Mouse (Mus musculus): ENCODE measurements around the gene Clasp2. TPM values are rescaled to one million over a fixed set of nuclear protein-coding genes. Genes with fewer than 3 reads are reported as not detected.
"Not testable (repeated sequence)": the region's sequence is repeated elsewhere in the genome, so short reads cannot be mapped to it uniquely, and the experiment has no call there.

The Clasp2 gene
- total RNA-seq, 2 experiments from 2014 or later, result 212 TPM

DNA sequence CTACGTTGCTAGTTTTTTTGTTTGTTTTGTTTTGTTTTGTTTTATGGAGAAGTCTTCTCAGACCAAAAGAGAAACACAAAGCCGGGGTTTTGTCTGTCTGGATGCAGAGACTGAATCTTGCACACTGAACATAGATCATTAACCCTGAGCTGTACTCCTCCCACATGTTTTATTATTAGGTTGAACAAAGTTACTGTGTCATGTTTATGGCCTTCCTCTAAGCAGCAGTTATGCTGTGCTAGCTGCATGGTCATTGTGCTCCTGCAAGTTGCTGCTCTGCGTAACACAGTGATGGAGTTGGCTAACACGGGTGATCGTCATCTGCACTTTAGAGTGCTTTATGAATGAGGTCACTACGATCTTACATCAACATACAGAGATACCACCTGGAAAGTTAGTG is 21.1 kb downstream of the Clasp2 start:
- TF ChIP-seq CTCF (IDR thresholded peaks at IDR 0.05), result no peak
- intact Hi-C loops (cut with DNase I), result no loop called here
- H3K4me3 ChIP-seq, result no peak overlapping the region
- no peak overlapping the region for H3K27ac ChIP-seq
- no peak for DNase-seq (ENCODE audit: extremely low spot score in 1 of 2, low spot score in 2 of 2)

DNA sequence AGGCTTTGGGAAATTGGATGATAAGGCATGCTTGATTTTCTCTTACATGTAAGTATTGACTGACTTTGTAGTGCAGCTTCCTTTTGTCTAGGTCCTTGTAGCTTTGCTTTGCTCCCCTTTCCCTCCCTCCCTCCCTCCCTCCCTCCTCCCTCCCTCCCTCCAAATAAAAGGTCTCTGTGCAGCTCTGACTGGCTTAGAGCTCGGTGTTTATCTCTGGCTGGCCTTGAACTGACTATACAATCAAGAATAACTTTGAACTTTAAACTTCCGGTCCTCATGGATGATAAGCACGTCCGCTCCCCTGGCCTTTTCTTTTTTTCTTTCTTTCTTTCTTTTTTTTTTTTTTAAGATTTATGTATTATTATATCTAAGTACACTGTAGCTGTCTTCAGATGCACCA is 21.9 kb downstream of the Clasp2 start:
- no peak for DNase-seq (ENCODE audit: extremely low spot score in 1 of 2, low spot score in 2 of 2)
- intact Hi-C loops (cut with DNase I), result no loop called here
- H3K4me3 ChIP-seq, result no peak overlapping the region
- no peak overlapping the region for H3K27ac ChIP-seq
- no peak for TF ChIP-seq CTCF (IDR thresholded peaks at IDR 0.05)

DNA sequence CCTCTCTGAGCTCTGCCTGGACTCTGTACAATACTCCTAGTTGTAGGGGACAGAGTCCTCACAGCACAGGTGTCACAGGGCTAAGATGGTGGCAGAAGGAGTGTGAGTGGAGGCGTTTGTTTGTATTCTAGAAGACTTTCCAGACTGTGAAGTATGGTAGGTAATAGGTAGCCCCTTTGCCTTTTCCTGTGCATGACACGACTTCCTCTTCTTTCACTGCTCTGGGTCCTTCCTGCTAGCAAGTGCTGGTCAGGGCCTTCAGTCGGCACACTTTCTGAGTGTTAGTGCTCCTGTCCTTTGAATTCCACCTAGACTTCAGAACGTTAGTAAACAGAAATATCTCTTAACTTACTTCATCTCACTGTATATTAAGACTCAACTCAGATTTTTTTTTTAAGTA is 29.4 kb downstream of the Clasp2 start:
- Histone ChIP-seq H3K4me3 (no peak overlapping the region), H3K27ac (no peak overlapping the region)
- intact Hi-C loops (cut with DNase I), result no loop called here
- no peak for TF ChIP-seq CTCF (IDR thresholded peaks at IDR 0.05)
- DNase-seq (ENCODE audit: extremely low spot score in 1 of 2, low spot score in 2 of 2), result no peak

DNA sequence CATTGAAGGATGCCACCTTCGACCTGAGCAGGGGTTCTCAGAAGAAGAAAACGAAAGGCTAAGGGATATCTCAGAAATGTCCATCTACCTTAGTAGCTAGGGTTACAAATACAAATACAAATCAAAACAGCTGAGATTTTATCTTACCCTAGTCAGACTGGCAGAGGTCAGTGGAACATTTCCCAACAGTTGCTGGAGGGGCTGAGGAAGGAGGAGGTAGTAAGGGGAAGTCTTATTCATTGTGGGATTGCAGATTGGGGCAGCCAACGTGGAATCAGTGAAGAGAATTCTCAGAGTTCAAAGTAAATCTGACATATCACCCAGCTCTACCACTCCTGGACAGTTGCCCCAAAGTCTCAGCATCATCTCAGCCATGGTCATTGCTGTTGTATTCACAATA is 39.6 kb downstream of the Clasp2 start:
- intact Hi-C loops (cut with DNase I), result loop anchor here (5.0 kb wide), 1 partner anchor 56 kb away; no protein-coding TSS in a partner anchor
- DNase-seq (ENCODE audit: extremely low spot score in 1 of 2, low spot score in 2 of 2), result no peak
- H3K4me3 ChIP-seq, result no peak overlapping the region
- H3K27ac ChIP-seq, result no peak overlapping the region
- TF ChIP-seq CTCF (IDR thresholded peaks at IDR 0.05), result no peak

DNA sequence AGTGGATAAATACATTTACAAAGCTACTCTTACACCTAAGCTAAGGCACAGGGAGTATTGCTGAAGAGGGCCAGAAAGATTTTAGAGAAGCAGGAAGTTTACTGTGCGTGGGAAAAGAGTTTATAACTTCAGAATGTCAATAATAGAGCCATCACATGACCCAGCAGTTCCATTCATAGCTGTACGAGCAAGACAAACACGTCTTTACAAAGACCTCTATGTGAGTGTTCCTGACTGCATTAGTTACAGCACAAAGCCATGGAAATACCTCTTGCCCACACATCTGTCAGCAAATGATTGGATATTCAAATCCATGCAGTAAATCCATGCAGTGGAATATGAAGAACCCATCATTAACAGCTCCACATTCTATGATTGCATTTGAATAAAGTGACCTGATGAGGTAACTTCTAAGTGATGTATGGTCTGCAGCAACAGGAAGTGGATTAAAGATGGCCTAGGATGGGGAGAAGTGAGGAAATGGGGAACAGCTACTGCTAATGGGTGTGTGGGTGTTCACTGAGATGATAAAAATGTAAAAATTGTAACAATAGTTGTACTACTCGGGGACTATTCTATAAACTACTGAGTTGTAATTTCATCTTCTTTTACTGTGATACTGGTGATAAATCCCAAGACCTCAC is 41.2 kb downstream of the Clasp2 start:
- no peak for DNase-seq (ENCODE audit: extremely low spot score in 1 of 2, low spot score in 2 of 2)

DNA sequence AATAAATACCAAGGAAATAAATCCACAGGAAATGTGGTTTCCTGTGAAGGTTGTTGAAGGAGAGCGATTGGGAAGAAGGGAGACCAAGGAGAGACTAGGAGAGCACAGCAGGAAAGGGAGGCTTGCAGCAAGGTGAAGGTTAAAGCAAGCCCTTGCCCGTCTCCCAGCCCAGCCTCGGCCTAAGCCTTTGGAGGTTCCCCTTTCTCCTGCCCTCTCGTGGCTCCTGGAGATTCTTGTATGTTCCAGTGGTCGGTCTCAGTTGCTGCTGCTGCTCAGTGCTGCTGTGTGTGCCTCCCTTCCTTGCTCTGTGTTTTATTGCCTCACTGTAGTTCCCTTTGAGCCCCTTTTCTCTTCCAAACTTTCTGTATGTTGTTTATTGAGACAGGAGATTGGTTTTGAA is 42.4 kb downstream of the Clasp2 start:
- intact Hi-C loops (cut with DNase I), result loop anchor here (5.0 kb wide), 1 partner anchor 54 kb away; no protein-coding TSS in a partner anchor
- Histone ChIP-seq H3K4me3 (no peak overlapping the region), H3K27ac (no peak overlapping the region)
- TF ChIP-seq CTCF (IDR thresholded peaks at IDR 0.05), result no peak; the same call in 1 of the 2 replicates
- DNase-seq (ENCODE audit: extremely low spot score in 1 of 2, low spot score in 2 of 2), result no peak

More for the DNA sequence above, 41.2 kb downstream of the Clasp2 start:
- no peak overlapping the region for H3K4me3 ChIP-seq
- TF ChIP-seq CTCF (IDR thresholded peaks at IDR 0.05), result no peak
- intact Hi-C loops (cut with DNase I), result loop anchor here (5.0 kb wide), 1 partner anchor 55 kb away; no protein-coding TSS in a partner anchor
- no peak overlapping the region for H3K27ac ChIP-seq

DNA sequence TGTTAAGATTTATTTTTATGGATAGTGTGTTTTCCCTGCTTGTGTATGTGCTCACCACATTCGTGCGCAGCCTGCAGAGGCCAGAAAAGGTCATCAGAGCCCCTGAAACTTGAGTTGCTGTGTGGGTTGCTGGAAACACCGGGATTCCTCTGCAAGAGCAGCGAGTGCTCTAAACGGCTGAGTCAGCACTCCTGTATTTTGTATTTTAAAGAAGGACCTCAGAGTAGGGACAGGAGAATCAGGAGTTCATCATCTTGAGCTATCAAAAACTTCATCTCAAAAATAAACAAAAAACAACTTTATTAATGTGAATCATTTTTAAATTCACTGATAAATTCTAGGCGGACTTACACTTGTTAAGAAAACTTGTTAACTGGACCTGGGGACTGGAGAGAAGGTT is 48.0 kb downstream of the Clasp2 start:
- DNase-seq (ENCODE audit: extremely low spot score in 1 of 2, low spot score in 2 of 2); H3K4me3 ChIP-seq; H3K27ac ChIP-seq; intact Hi-C loops (cut with DNase I): not testable (repeated sequence)

DNA sequence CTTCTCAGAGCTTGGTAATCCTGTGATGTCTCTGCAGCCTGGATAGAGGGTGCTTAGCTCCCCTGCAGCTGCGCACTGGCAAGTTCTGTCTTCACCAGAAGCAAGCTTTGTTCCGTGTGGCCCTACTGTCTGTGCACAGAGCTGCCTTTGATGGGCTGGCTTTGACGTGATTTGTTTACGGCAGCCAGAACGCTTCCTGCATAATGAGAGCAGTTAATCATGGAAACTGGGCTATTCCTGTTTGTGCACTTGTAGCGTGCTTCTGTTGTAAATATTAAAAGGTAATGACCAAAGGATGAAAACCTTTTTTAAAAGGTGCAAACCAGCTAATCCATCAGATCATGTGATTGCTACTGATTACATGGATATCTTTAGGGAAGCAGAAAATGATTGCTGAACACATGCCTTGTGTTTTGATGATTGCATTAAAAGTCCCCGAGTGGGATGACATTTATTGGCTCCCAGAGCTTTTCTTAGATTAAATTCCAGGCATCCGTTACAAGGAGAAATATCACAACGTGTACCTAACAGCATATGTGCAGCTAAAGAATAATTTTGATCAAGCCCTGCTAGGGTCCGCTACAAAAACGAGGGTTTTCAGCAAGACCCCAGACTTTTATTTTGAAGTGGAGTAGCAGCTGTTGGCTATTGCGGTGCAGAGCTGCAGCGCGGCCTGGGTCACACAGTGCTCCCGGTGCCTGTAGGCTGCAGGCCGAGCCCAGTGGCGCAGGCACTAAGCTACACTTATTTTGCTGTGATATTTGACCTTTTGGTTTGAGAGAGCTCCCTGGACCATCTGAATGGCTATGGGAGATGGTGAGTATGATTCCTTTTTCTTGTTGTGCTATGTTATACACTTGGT is 51.6 kb downstream of the Clasp2 start:
- intact Hi-C loops (cut with DNase I), result loop anchor here (5.0 kb wide), 1 partner anchor 51 kb away; the partner anchor contains the start of gene Clasp2
- DNase-seq (ENCODE audit: extremely low spot score in 1 of 2, low spot score in 2 of 2), result peak; percentile 68 to 78
- Histone ChIP-seq H3K27ac (peak overlapping the region; percentile 93), H3K4me3 (peak overlapping the region; percentile 72)
- TF ChIP-seq CTCF (IDR thresholded peaks at IDR 0.05), result no peak; the same call in 1 of the 2 replicates

DNA sequence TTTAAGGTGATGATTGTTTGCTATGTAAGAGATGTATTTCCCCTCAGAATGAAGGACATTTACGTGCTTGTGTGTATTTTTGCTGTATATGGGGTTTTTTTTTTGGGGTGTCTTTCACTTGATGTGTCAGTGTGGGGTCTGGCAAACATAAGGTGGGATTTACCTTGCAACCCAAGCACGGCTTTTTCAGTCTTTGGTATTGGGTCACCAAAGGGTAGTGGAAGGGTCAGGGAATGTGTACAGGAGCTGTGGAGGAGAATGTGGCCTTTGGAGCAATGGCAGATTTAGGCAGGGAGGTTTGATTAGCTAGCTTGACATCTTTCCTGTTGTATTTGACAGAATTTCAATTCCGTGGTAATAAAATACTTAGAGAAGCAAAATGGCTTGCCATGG is 52.2 kb downstream of the Clasp2 start:
- no peak for DNase-seq (ENCODE audit: extremely low spot score in 1 of 2, low spot score in 2 of 2)
- intact Hi-C loops (cut with DNase I), result loop anchor here (5.0 kb wide), 1 partner anchor 51 kb away; the partner anchor contains the start of gene Clasp2

DNA sequence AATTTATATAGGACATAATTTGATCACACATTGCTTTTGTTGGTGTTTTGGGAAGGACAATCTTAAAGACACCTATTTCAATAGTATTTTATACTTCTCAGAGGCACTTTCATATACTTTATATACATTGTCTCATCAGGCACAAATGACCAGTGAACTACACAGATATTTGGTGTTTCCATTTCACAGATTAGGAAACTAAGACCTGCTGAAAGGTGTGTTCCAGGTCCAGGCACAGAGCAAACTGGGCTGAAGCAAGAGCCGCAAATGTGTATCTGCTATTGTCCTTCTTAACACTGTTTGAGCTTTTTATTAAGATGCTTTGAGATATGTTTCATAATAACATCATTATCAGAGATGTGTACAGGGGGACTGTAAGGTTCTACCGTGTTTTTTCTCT is 52.7 kb downstream of the Clasp2 start:
- peak overlapping the region; percentile 93 for H3K27ac ChIP-seq
- no peak for TF ChIP-seq CTCF (IDR thresholded peaks at IDR 0.05)
- intact Hi-C loops (cut with DNase I), result loop anchor here (5.0 kb wide), 1 partner anchor 52 kb away; the partner anchor contains the start of gene Clasp2

More for the DNA sequence above, 52.2 kb downstream of the Clasp2 start:
- peak overlapping the region; percentile 72 for H3K4me3 ChIP-seq
- peak overlapping the region; percentile 93 for H3K27ac ChIP-seq
- no peak for TF ChIP-seq CTCF (IDR thresholded peaks at IDR 0.05)

DNA sequence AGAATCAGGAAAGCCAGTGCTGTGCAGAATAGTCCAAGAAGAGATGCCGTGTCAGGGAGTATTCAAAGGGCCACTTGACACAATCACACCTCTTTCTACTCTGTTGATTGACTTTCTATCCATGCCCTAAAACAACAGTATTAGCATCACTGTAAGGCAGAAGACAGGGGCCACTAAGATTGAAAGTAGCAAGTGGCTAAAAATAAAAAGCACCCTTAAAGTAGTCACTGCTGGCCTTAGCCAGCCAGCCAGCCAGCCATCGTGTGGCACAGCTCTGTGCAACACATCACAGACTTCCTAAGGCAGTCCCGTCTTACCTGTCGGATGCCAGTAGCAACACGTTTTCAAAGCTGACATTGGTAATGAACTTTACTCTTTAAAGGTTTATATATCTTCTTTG is 55.9 kb downstream of the Clasp2 start:
- no peak overlapping the region for H3K27ac ChIP-seq
- TF ChIP-seq CTCF (IDR thresholded peaks at IDR 0.05), result no peak
- intact Hi-C loops (cut with DNase I), result no loop called here
- H3K4me3 ChIP-seq, result no peak overlapping the region
- no peak for DNase-seq (ENCODE audit: extremely low spot score in 1 of 2, low spot score in 2 of 2)

More for the DNA sequence above, 52.7 kb downstream of the Clasp2 start:
- DNase-seq (ENCODE audit: extremely low spot score in 1 of 2, low spot score in 2 of 2), result no peak
- H3K4me3 ChIP-seq, result peak overlapping the region; percentile 72

DNA sequence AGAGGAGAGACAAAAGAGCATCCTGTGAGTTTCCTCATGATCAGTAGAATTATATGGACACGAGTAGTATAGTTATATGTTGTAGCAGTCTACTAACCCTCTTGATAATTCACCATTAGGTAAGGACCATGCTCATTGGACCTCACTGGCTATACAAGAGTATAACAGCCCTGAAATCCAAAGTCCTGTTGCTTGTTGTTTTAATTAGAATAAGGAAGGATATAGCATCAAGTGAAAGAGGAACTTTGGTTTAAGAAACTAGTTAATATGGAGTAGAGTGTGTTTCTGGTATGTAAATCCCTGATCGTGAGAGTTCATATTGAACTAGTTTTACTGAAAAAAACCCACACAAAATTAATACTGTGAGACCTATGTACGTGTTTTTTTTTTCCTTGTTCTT is 59.4 kb downstream of the Clasp2 start:
- no peak overlapping the region for H3K4me3 ChIP-seq
- H3K27ac ChIP-seq, result no peak overlapping the region
- DNase-seq (ENCODE audit: extremely low spot score in 1 of 2, low spot score in 2 of 2), result no peak
- no peak for TF ChIP-seq CTCF (IDR thresholded peaks at IDR 0.05)
- intact Hi-C loops (cut with DNase I), result no loop called here
